8 mouse cellular contexts compared by ENCODE assay signal in genomic region chr1:154281438-154281837, GRCm38 (mm10).
DNase-seq lines count a peak whose midpoint lies in the region; ATAC-seq lines count a peak whose summit lies in the region.

No protein-coding gene starts in this region.

- no peak for ATAC-seq in CD4-positive, CD25-positive, alpha-beta regulatory T cell, adult 4 months

- intact Hi-C loops in heart, postnatal 14 days (cut with DNase I) = loop anchor here (1.0 to 10.0 kb wide), 2 partner anchors 448 to 723 kb away; no protein-coding TSS in a partner anchor

- peak; percentile 9 for DNase-seq in CD4-positive, CD25-positive, alpha-beta regulatory T cell, adult 2 months (ENCODE audit: low read depth, low spot score)
- peak; percentile 56 for DNase-seq in R1 (ENCODE audit: low read depth, low spot score)
- peak; percentile 45 to 64 for DNase-seq in cerebellum, postnatal 4 days (ENCODE audit: low spot score in 2 of 2)
- DNase-seq in heart, postnatal 14 days = peak; percentile 35 to 50
- DNase-seq in layer of hippocampus, adult 8-10 months (ENCODE audit: low spot score in 2 of 2) = peak; percentile 40 to 73
- DNase-seq in mesoderm, embryonic 11.5 days (ENCODE audit: low read depth, low spot score) = peak; percentile 77
- peak; percentile 25 for DNase-seq in skeletal muscle tissue, adult 2 months (ENCODE audit: low read depth, low spot score)

Comparison
In these comparisons a context has a peak if more than half of its experiments do, and no peak if none do; other contexts are left out.
1. DNase-seq: peak in every context shown above with its lines; median percentile 77 in mesoderm, embryonic 11.5 days; 56 in layer of hippocampus, adult 8-10 months; 56 in R1; 54 in cerebellum, postnatal 4 days; 42 in heart, postnatal 14 days; 25 in skeletal muscle tissue, adult 2 months; 9 in CD4-positive, CD25-positive, alpha-beta regulatory T cell, adult 2 months.